Mouse (Mus musculus) forebrain, embryonic 16.5 days (tissue): ENCODE measurements around the gene Dkk3. TPM values are rescaled to one million over a fixed set of nuclear protein-coding genes. Genes with fewer than 3 reads are reported as not detected.

Experiments used
- ATAC-seq: fragments of 200-750 bp; cut with Nextera tagmentation; 2 replicates; pipeline ENCODE4 v1.8.0; 2017; ENCODE audit warnings: mild to moderate bottlenecking, moderate library complexity
- H3K27ac ChIP-seq: fragments of 300-500 bp; sonication (generic); 2 replicates; pipeline ENCODE4 v1.5.1; 2014; ENCODE audit warnings: low read length, control low read depth
- H3K27me3 ChIP-seq: fragments of 300-500 bp; sonication (generic); replicated peaks from 2 replicates; pipeline ENCODE4 v1.6.1; 2014; ENCODE audit warnings: low read length; ENCODE audit not compliant: control insufficient read depth, insufficient read depth
- H3K36me3 ChIP-seq: fragments of 300-500 bp; sonication (generic); 2 replicates; pipeline ENCODE4 v1.6.1; 2014; ENCODE audit not compliant: control insufficient read depth, insufficient read depth
- H3K4me1 ChIP-seq: fragments of 300-500 bp; sonication (generic); replicated peaks from 2 replicates; pipeline ENCODE4 v1.6.1; 2014; ENCODE audit warnings: low read length; ENCODE audit not compliant: control insufficient read depth, insufficient read depth
- H3K4me2 ChIP-seq: fragments of 300-500 bp; sonication (generic); 2 replicates; pipeline ENCODE4 v1.6.1; 2014; ENCODE audit warnings: mild to moderate bottlenecking, low read length, control low read depth
- H3K4me3 ChIP-seq: fragments of 300-500 bp; sonication (generic); replicated peaks from 2 replicates; pipeline ENCODE4 v1.5.1; 2014; ENCODE audit warnings: mild to moderate bottlenecking, low read length, control low read depth
- H3K9ac ChIP-seq: fragments of 300-500 bp; sonication (generic); replicated peaks from 2 replicates; pipeline ENCODE4 v1.6.1; 2014; ENCODE audit warnings: low read depth, low read length, control low read depth
- H3K9me3 ChIP-seq: fragments of 300-500 bp; sonication (generic); 2 replicates; pipeline ENCODE4 v1.6.1; 2016; ENCODE audit warnings: low read length; ENCODE audit not compliant: control insufficient read depth
- WGBS: fragments of 180-500 bp; shearing (Covaris S2); extraction: QIAGEN DNeasy Blood & Tissue Kit; methylation state at CpG from one replicate; pipeline ENCODE4 v1.1.7; 2014; 5-methylcytosine and 5-hydroxymethylcytosine counted together
- polyA plus RNA-seq: library from polyadenylated mRNA; unstranded; fragments of >200 nt; fragmentation: Nextera tagmentation; extraction: Ambion mirVana; gene quantifications from 2 replicates; pipeline ENCODE4 v1.2.1, GENCODE M21; 2015

The Dkk3 gene
- polyA plus RNA-seq, 1 experiment from 2014 or later = 22.0 TPM

GRCm38 (mm10) chr7:112082636-112083035 is 76.2 kb downstream of the Dkk3 start:
- 84% methylated on average over 1 of the region's 1 CpGs for WGBS
- no peak for ATAC-seq
- H3K27ac ChIP-seq = no peak overlapping the region

GRCm38 (mm10) chr7:112074868-112075267 is 84.0 kb downstream of the Dkk3 start:
- Histone ChIP-seq H3K4me2 (no peak overlapping the region), H3K9me3 (no peaks in the 10 kb centered on the region), H3K4me1 (no peaks in the 10 kb centered on the region), H3K27ac (no peak overlapping the region), H3K9ac (no peak overlapping the region), H3K27me3 (no peaks in the 10 kb centered on the region), H3K36me3 (peaks cover 12% of the 10 kb centered on the region), H3K4me3 (no peak overlapping the region)
- no peak for ATAC-seq
- 90% methylated on average over 5 of the region's 5 CpGs for WGBS

More at GRCm38 (mm10) chr7:112082636-112083035, 76.2 kb downstream of the Dkk3 start:
- H3K27me3 ChIP-seq = no peaks in the 10 kb centered on the region
- H3K4me1 ChIP-seq = no peaks in the 10 kb centered on the region
- H3K9ac ChIP-seq = no peak overlapping the region
- H3K36me3 ChIP-seq = peaks cover 28% of the 10 kb centered on the region
- H3K4me2 ChIP-seq = no peak overlapping the region
- no peak overlapping the region for H3K4me3 ChIP-seq
- H3K9me3 ChIP-seq = no peaks in the 10 kb centered on the region

Other genes with a start within 250 kb of the Dkk3 start
- gene Usp47, start 135.6 kb downstream of the Dkk3 start, polyA plus RNA-seq = 98.6 and 107 TPM in 2 replicates
- 10.0 and 11.1 TPM in 2 replicates for gene Mical2, start 66.8 kb upstream of the Dkk3 start, polyA plus RNA-seq